Mouse (Mus musculus) brain, embryonic 18.5 days (tissue): ENCODE measurements around the gene Acer2.

Source experiments
- DNase-seq: peaks from one replicate; pipeline ENCODE4 v3.0.0-alpha.2; 2012; ENCODE audit warnings: low read depth, low spot score

Gene Acer2

DNA sequence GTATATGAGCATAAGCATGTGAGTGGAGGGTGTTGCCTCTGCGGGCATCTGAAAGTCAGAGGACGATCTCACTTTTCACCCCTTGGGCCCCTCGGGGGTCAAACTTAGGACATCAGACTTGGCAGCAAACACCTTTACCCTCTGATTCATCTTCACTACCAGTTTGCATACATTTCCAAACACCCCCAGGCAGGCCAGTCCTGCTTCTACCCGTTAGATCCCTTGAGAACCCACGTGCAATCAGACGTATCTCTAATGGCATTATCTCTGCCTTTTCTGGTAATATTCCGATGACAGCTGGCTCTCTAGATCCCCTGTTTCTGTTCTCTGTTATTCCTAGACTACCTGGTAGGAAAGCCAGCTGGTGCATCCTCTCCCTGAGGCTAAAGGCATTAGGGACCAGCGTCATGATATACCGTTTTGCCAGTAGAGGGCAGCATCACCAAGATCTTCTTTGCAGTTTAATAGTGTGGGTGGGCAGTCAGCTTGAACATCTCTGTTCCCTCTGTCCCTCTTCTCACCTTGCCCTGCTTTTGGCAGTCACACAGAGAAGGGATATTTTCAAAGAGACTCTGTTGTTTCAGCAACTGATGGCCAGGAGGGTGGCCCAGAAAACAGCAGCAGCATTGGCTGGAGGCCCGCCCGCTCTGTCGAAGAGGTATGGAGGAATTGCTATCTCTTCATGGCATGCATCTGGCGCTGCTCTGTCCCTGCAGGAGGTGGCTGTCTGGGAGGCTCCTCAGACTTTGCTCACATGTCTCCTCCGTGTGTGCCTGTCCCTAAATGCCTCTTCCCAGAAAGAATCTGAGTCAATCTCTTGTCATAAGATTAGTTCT lies 83.6 kb downstream of the Acer2 start:
- DNase-seq, result peak; percentile 42

DNA sequence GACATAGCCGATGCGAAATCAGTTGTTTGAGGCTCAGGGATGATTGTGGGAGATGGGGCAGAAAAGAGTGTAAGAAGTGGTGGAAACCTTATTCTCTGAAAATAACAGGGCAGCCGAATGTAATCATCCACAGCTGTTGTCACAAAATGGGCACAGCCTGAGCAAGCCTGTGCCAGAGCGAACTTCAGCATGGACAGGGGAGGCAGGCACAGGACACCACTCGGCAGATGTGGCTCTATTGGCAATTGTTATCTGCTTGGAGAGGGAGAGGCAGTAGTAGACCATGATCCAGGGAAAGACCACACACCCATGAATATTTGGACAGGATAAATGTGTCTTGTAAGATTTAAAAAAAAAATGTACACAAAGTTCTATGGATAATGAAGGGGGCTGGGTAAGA lies 103.1 kb downstream of the Acer2 start:
- DNase-seq, result no peak
